Comparison of ENCODE assay signal across 11 mouse cellular contexts in the genomic region with DNA sequence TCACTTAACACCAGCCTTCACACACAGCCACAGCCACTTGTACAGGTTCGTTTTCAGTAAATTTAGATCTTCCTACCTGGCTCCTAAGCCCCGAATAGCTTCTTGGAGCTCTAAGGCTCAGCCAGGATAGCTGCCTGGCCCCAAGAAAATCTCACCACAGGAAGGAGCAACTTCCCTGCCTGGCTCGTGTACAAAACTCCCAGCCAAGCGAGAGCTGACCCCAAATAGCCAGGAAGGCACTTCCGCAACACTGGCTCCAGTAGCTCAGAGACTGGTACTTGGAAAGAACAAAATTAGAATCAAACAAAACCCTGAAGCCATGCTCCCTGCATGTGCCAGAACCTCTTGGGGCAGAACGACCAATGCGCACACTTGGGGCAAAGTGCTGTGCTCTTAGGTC. TPM values are rescaled to one million over a fixed set of nuclear protein-coding genes. Genes with fewer than 3 reads are reported as not detected.
A peak's percentile ranks its signal among the peaks of the same experiment; 100 is the strongest.
DNase-seq lines count a peak whose midpoint lies in the region; ATAC-seq and TF ChIP-seq lines count a peak whose summit lies in the region.
"Had no signal": no experiment of that assay in that cellular context is flagged by ENCODE, and none has a peak within 500 bp of the region (broad histone marks: within the 10 kb centered on the region; RNA-seq: fewer than 3 reads in every experiment).

No protein-coding gene starts in this region.

- H3K9me3 ChIP-seq in heart, embryonic 12.5 days (replicated peaks) = no peaks in the 10 kb centered on the region
- H3K9me3 ChIP-seq in embryonic facial prominence, embryonic 10.5 days = no peaks in the 10 kb centered on the region
- H3K9me3 ChIP-seq in hindbrain, embryonic 13.5 days = no peaks in the 10 kb centered on the region
- H3K9me3 ChIP-seq: limb, embryonic 13.5 days; midbrain, embryonic 15.5 days had no signal

- H3K9ac ChIP-seq in heart, adult 2 months (ENCODE audit: low read depth, low read length) = peak overlapping the region; percentile 74
- H3K9ac ChIP-seq in heart, embryonic 12.5 days = no peak overlapping the region
- H3K9ac ChIP-seq in hindbrain, embryonic 13.5 days = no peak overlapping the region
- H3K9ac ChIP-seq: limb, embryonic 13.5 days; midbrain, embryonic 15.5 days had no signal

- DNase-seq in heart, adult 2 months = peak; percentile 58 to 65
- DNase-seq in heart, postnatal 25 days (ENCODE audit: low spot score) = no peak
- peak; percentile 54 to 69 for DNase-seq in kidney, postnatal 25 days
- DNase-seq in embryonic facial prominence, embryonic 10.5 days (ENCODE audit: low spot score) = no peak
- DNase-seq: gastrocnemius, postnatal 36 days; thymus, postnatal 25 days had no signal

- TF ChIP-seq CTCF in heart, adult 2 months (IDR thresholded peaks at IDR 0.05) = no peak
- TF ChIP-seq CTCF in bone marrow macrophage, adult 2 months (IDR thresholded peaks at IDR 0.05; ENCODE audit: low read depth, low read length) = no peak

- peak overlapping the region; percentile 61 for H3K4me3 ChIP-seq in heart, adult 2 months
- H3K4me3 ChIP-seq in bone marrow macrophage, adult 2 months (ENCODE audit: insufficient read depth, low read length) = no peak overlapping the region
- no peak overlapping the region for H3K4me3 ChIP-seq in heart, embryonic 12.5 days
- no peak overlapping the region for H3K4me3 ChIP-seq in embryonic facial prominence, embryonic 10.5 days
- no peak overlapping the region for H3K4me3 ChIP-seq in hindbrain, embryonic 13.5 days
- H3K4me3 ChIP-seq: limb, embryonic 13.5 days; midbrain, embryonic 15.5 days had no signal

- peaks cover 11% of the 10 kb centered on the region for H3K36me3 ChIP-seq in heart, adult 2 months (ENCODE audit: control insufficient read depth, insufficient read depth, low read length)
- peaks cover 92% of the 10 kb centered on the region for H3K36me3 ChIP-seq in heart, embryonic 12.5 days
- peaks cover 100% of the 10 kb centered on the region for H3K36me3 ChIP-seq in embryonic facial prominence, embryonic 10.5 days (replicated peaks)
- peaks cover 93% of the 10 kb centered on the region for H3K36me3 ChIP-seq in hindbrain, embryonic 13.5 days

- no peaks in the 10 kb centered on the region for H3K79me2 ChIP-seq in heart, adult 2 months (replicated peaks; ENCODE audit: control insufficient read depth, insufficient read depth, low read length)

- peaks cover 13% of the 10 kb centered on the region for H3K4me1 ChIP-seq in heart, adult 2 months (ENCODE audit: control insufficient read depth, insufficient read depth, low read length)
- H3K4me1 ChIP-seq in bone marrow macrophage, adult 2 months (ENCODE audit: control insufficient read depth, insufficient read depth, low read length) = peaks cover 34% of the 10 kb centered on the region
- H3K4me1 ChIP-seq in heart, embryonic 12.5 days (replicated peaks) = peaks cover 8% of the 10 kb centered on the region
- no peaks in the 10 kb centered on the region for H3K4me1 ChIP-seq in embryonic facial prominence, embryonic 10.5 days
- H3K4me1 ChIP-seq in hindbrain, embryonic 13.5 days (replicated peaks) = no peaks in the 10 kb centered on the region
- H3K4me1 ChIP-seq: limb, embryonic 13.5 days; midbrain, embryonic 15.5 days had no signal

- TF ChIP-seq POLR2A in heart, adult 2 months (IDR thresholded peaks at IDR 0.05; ENCODE audit: insufficient read depth, low read depth, low read length) = no peak
- no peak for TF ChIP-seq POLR2A in bone marrow macrophage, adult 2 months (IDR thresholded peaks at IDR 0.05; ENCODE audit: borderline replicate concordance, low read depth, low read length)

- ATAC-seq in heart, embryonic 12.5 days (ENCODE audit: insufficient number of reproducible peaks, low FRiP score) = no peak
- ATAC-seq in hindbrain, embryonic 13.5 days (ENCODE audit: low FRiP score) = no peak
- ATAC-seq: midbrain, embryonic 15.5 days had no signal

- H3K4me2 ChIP-seq in heart, embryonic 12.5 days = no peak overlapping the region
- H3K4me2 ChIP-seq in hindbrain, embryonic 13.5 days = no peak overlapping the region
- H3K4me2 ChIP-seq: limb, embryonic 13.5 days; midbrain, embryonic 15.5 days had no signal

- intact Hi-C loops in heart, adult 2 months (cut with DNase I) = loop anchor here (5.0 kb wide), 1 partner anchor 86 kb away; a partner anchor contains a TSS
- intact Hi-C loops in heart, postnatal 25 days (cut with DNase I) = no loop called here

- peak overlapping the region; percentile 86 for H3K27ac ChIP-seq in heart, adult 2 months
- peak overlapping the region; percentile 6; the same call in 1 of the 2 replicates for H3K27ac ChIP-seq in bone marrow macrophage, adult 2 months (ENCODE audit: insufficient read depth, low read depth, low read length)
- H3K27ac ChIP-seq in heart, embryonic 12.5 days (ENCODE audit: poor library complexity, severe bottlenecking) = peak overlapping the region; percentile 26; the same call in 1 of the 2 replicates
- H3K27ac ChIP-seq in embryonic facial prominence, embryonic 10.5 days (replicated peaks) = no peak overlapping the region
- H3K27ac ChIP-seq in hindbrain, embryonic 13.5 days = no peak overlapping the region
- H3K27ac ChIP-seq: limb, embryonic 13.5 days; midbrain, embryonic 15.5 days had no signal

- no peak for TF ChIP-seq EP300 in heart, adult 2 months (IDR thresholded peaks at IDR 0.05; ENCODE audit: insufficient read depth, low read depth, low read length)

- no peaks in the 10 kb centered on the region for H3K27me3 ChIP-seq in heart, adult 2 months (ENCODE audit: control insufficient read depth, insufficient read depth, low read length)
- no peaks in the 10 kb centered on the region for H3K27me3 ChIP-seq in heart, embryonic 12.5 days (replicated peaks)
- H3K27me3 ChIP-seq in embryonic facial prominence, embryonic 10.5 days (replicated peaks; ENCODE audit: low read depth, poor library complexity, severe bottlenecking) = no peaks in the 10 kb centered on the region
- H3K27me3 ChIP-seq in hindbrain, embryonic 13.5 days = no peaks in the 10 kb centered on the region
- H3K27me3 ChIP-seq: limb, embryonic 13.5 days; midbrain, embryonic 15.5 days had no signal

- 11% methylated on average over 7 of the region's 7 CpGs for WGBS in heart, adult 2 months
- 72% methylated on average over 7 of the region's 7 CpGs for WGBS in heart, embryonic 12.5 days
- WGBS in embryonic facial prominence, embryonic 10.5 days = 86% methylated on average over 7 of the region's 7 CpGs
- WGBS in hindbrain, embryonic 13.5 days = 85% methylated on average over 7 of the region's 7 CpGs

RNA-seq across cellular contexts. Expression of a gene that starts 0.5 kb away (rescaled TPM):
- total RNA-seq in heart, adult 2 months (2021) = 10 to 100 TPM in 1 of 2 experiments, 1 to 10 TPM in 1; 8.6 to 12.3 TPM
- 14.4 and 21.8 TPM in 2 replicates for polyA plus RNA-seq in heart, adult 2 months (2012; rRNA removed)
- total RNA-seq in heart, postnatal 25 days (2021) = 1 to 10 TPM; 6.5 to 6.8 TPM
- 13.1 and 13.6 TPM in 2 replicates for polyA plus RNA-seq in bone marrow macrophage, adult 2 months (2012; ENCODE audit: insufficient read depth, insufficient read length, missing spikeins)
- polyA plus RNA-seq in heart, embryonic 12.5 days (2016; fragmentation: Nextera tagmentation; extraction: Ambion mirVana) = 1.8 TPM in 2 replicates
- polyA plus RNA-seq in embryonic facial prominence, embryonic 10.5 days (2016; fragmentation: Nextera tagmentation; extraction: Ambion mirVana) = 3.0 and 3.4 TPM in 2 replicates
- 4.5 and 4.8 TPM in 2 replicates for polyA plus RNA-seq in hindbrain, embryonic 13.5 days (2015; fragmentation: Nextera tagmentation; extraction: Ambion mirVana)

RNA-seq across cellular contexts. Expression of a gene that starts 47.2 kb away (rescaled TPM):
- 10 to 100 TPM; 20.7 to 23.9 TPM for total RNA-seq in heart, adult 2 months (2021)
- polyA plus RNA-seq in heart, adult 2 months (2012; rRNA removed) = 21.3 and 33.9 TPM in 2 replicates
- 10 to 100 TPM; 20.9 to 22.8 TPM for total RNA-seq in heart, postnatal 25 days (2021)
- 16.7 and 17.2 TPM in 2 replicates for polyA plus RNA-seq in bone marrow macrophage, adult 2 months (2012; ENCODE audit: insufficient read depth, insufficient read length, missing spikeins)
- polyA plus RNA-seq in heart, embryonic 12.5 days (2016; fragmentation: Nextera tagmentation; extraction: Ambion mirVana) = 19.9 and 21.3 TPM in 2 replicates
- polyA plus RNA-seq in embryonic facial prominence, embryonic 10.5 days (2016; fragmentation: Nextera tagmentation; extraction: Ambion mirVana) = 28.4 and 30.9 TPM in 2 replicates
- 31.2 and 32.8 TPM in 2 replicates for polyA plus RNA-seq in hindbrain, embryonic 13.5 days (2015; fragmentation: Nextera tagmentation; extraction: Ambion mirVana)

RNA-seq across cellular contexts. Expression of a gene that starts 47.3 kb away (rescaled TPM):
- 1 to 10 TPM; 5.7 to 6.5 TPM for total RNA-seq in heart, adult 2 months (2021)
- 11.2 and 18.6 TPM in 2 replicates for polyA plus RNA-seq in heart, adult 2 months (2012; rRNA removed)
- 1 to 10 TPM; 9.4 to 9.6 TPM for total RNA-seq in heart, postnatal 25 days (2021)
- polyA plus RNA-seq in bone marrow macrophage, adult 2 months (2012; ENCODE audit: insufficient read depth, insufficient read length, missing spikeins) = 15.4 and 18.1 TPM in 2 replicates
- polyA plus RNA-seq in heart, embryonic 12.5 days (2016; fragmentation: Nextera tagmentation; extraction: Ambion mirVana) = 26.5 and 27.5 TPM in 2 replicates
- 43.3 and 44.5 TPM in 2 replicates for polyA plus RNA-seq in embryonic facial prominence, embryonic 10.5 days (2016; fragmentation: Nextera tagmentation; extraction: Ambion mirVana)
- 28.0 and 28.8 TPM in 2 replicates for polyA plus RNA-seq in hindbrain, embryonic 13.5 days (2015; fragmentation: Nextera tagmentation; extraction: Ambion mirVana)

RNA-seq across cellular contexts. Expression of a gene that starts 47.5 kb away (rescaled TPM):
- under 1 TPM; 0.81 to 0.98 TPM for total RNA-seq in heart, adult 2 months (2021)
- 1.2 and 2.4 TPM in 2 replicates for polyA plus RNA-seq in heart, adult 2 months (2012; rRNA removed)
- under 1 TPM; 0.91 to 0.92 TPM for total RNA-seq in heart, postnatal 25 days (2021)
- 0.23 and 0.35 TPM in 2 replicates for polyA plus RNA-seq in bone marrow macrophage, adult 2 months (2012; ENCODE audit: insufficient read depth, insufficient read length, missing spikeins)
- polyA plus RNA-seq in heart, embryonic 12.5 days (2016; fragmentation: Nextera tagmentation; extraction: Ambion mirVana) = 0.90 and 1.5 TPM in 2 replicates
- polyA plus RNA-seq in embryonic facial prominence, embryonic 10.5 days (2016; fragmentation: Nextera tagmentation; extraction: Ambion mirVana) = 2.5 and 2.6 TPM in 2 replicates
- polyA plus RNA-seq in hindbrain, embryonic 13.5 days (2015; fragmentation: Nextera tagmentation; extraction: Ambion mirVana) = 1.2 and 1.4 TPM in 2 replicates

Comparison
In these comparisons a context has a peak if more than half of its experiments do, and no peak if none do; other contexts are left out.
1. DNase-seq: peak in heart, adult 2 months (2 of 2) and kidney, postnatal 25 days (2 of 2); none in heart, postnatal 25 days (single experiment) and embryonic facial prominence, embryonic 10.5 days (single experiment).
2. H3K27ac ChIP-seq: peak in heart, adult 2 months (single experiment), bone marrow macrophage, adult 2 months (single experiment) and heart, embryonic 12.5 days (single experiment); none in embryonic facial prominence, embryonic 10.5 days (single experiment) and hindbrain, embryonic 13.5 days (single experiment).